Mouse (Mus musculus): ENCODE measurements around the gene Nt5c2.

The Nt5c2 gene

GRCm38 (mm10) chr19:46848381-46849268 lies 166.3 kb downstream of the Nt5c2 start:
- DNase-seq (ENCODE audit: low spot score in 2 of 2) = no peak

GRCm38 (mm10) chr19:46846459-46846858 lies 168.5 kb downstream of the Nt5c2 start:
- no peak for DNase-seq (ENCODE audit: low spot score in 2 of 2)

GRCm38 (mm10) chr19:46846056-46846455 lies 168.9 kb downstream of the Nt5c2 start:
- no peak for DNase-seq (ENCODE audit: low spot score in 2 of 2)

- no peak for DNase-seq (ENCODE audit: low spot score in 2 of 2)
Measured at GRCm38 (mm10) chr19:46843030-46843429, 171.9 kb downstream of the Nt5c2 start.

- no peak for DNase-seq (ENCODE audit: low spot score in 2 of 2)
Measured at GRCm38 (mm10) chr19:46841016-46841415, 173.9 kb downstream of the Nt5c2 start.

- DNase-seq (ENCODE audit: low spot score in 2 of 2) = no peak
Measured at GRCm38 (mm10) chr19:46837290-46838079, 177.5 kb downstream of the Nt5c2 start.

GRCm38 (mm10) chr19:46836085-46836484 lies 178.9 kb downstream of the Nt5c2 start:
- no peak for DNase-seq (ENCODE audit: low spot score in 2 of 2)

GRCm38 (mm10) chr19:46835339-46835738 lies 179.6 kb downstream of the Nt5c2 start:
- no peak for DNase-seq (ENCODE audit: low spot score in 2 of 2)

- no peak for DNase-seq (ENCODE audit: low spot score in 2 of 2)
Measured at GRCm38 (mm10) chr19:46834301-46834700, 180.7 kb downstream of the Nt5c2 start.

Data from spleen, postnatal 36 days (tissue).